Mouse (Mus musculus) T-helper 2 cell (primary cell): ENCODE data around the gene Minar1.

ENCODE experiments used
- in situ Hi-C: fragments of 300-600 bp; cut with MboI, MseI; formaldehyde crosslinking; loops from one replicate; pipeline ENCODE4 v1.15.1; 2025; ENCODE audit warnings: high pct_unique_total_duplicates

The Minar1 gene

DNA sequence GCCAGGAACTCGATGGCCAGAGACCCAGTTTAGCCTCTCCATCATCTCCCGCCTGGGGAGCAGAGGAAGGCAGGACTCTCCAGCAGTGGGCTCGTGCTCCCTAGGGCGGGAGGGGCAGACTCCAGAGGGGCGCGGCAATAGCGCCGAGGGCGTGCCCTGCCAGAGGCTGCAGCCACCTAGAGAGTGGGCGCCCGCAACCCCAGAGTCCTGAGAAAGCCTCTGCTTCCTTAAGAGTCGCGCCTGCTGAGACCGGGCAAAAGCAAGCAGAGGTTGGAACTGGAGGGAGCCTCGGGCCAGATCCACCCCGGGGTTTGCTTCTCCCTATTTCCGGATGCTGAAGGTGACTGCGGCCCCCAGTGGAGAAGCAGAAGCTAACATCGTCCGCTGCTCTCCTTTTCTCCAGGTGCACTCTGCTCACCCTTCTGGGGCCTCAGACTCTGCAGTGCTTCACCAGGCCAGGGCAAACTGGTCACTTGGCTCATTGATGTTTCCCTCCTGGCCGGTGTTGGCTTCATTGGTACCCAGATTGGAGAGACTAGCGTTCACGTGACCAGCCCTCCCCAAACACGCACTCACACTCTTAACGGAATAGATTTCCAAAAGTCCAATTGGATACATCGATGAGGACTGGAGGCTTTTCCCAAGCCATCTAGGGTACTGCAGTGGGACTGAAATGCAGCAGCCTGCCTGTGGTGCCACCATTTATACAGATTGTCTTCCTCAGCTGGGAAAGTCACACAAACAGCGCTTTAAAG is at the start of gene Minar1:
Minar1 (minus strand) TSS at position 120 of the 755 bp plus-strand sequence.
- in situ Hi-C loops = no loop called here

DNA sequence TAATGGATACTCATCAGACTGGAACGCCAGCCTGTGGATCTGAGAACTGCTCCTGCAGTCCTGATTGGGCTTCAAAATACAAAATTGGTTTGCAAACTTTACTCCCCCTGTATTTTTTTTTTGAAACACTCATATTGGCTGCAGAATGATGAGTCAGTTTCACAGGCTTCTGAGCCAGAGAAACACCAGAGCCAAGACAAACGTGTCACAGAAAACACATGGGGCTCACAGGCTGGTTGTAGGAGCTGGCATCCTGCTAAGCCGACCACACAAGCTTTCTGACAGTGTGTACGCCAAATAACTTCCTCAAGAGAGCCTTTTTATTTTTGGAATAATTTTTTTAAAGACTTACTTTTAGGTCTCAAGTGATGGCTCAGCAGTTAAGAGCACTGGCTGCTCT is 47.0 kb upstream of the Minar1 start:
- in situ Hi-C loops = loop anchor here (10.0 kb wide), 1 partner anchor 495 kb away; no protein-coding TSS in a partner anchor

DNA sequence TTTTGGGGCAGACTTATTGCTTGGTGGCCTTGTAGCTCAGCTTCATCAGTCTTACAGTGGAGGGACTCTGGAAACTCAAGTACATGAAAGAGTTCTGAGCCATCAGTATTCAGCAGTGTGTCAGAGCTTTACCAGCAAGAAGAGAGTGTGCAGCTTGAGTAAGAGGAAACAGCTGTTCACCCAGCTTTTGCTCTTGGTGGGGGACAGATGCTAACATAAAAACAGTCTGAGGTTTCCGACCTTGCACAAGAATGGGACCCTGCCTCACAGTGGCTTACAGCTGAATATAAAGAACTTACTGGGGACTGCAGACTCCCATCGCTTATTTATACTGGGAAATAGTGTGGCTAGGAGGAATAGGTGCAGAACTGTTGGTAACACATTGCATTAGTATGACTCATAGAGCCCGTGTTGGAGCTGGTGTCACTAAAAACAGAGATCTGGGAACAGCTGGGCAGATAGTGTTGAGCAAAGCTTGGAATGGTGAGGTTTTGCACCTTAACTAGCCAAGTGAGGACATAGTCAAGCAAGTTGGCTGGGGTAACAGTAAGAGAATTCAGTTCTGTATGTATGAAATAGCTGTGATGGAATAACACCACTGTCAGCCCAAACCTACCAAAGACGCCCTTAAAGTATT is 44.5 kb upstream of the Minar1 start:
- in situ Hi-C loops = no loop called here

DNA sequence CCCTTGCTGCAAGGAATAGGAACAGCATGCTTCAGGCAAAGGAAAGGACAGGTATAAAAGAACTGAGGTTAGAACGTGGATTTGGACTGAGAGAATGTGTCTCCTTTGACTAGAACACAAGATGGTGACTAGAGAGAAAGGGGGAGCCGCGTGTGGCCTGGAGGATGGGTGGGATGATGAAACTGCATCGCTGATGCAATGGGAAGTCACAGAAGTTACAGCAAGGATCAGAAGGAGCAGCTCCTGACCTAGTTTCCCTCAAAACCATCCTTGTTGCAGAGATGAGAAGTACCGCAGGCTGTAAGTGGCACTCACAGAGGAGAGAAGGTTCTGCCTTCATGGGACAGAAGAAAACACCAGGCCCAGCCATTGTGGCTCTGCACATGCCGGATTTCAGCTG is 28.0 kb upstream of the Minar1 start:
- in situ Hi-C loops = no loop called here

DNA sequence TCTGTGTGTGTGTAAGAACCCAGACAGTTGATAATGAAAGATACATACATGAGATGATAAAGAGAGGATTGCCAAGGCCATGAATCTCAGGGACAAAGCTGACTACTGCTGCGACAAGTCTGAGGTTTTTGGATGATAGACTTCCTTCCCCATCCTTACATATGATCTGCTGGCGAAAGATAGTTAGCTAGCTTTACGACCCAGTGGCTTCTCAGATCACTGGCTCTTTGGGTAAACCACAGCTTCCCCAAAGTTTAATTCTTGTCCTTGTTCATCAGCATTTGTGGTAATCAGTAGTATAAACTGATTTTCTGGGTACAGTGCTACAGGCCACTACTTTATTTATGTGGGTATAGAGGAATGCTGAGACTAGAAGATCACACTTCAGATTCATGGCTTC is 14.5 kb upstream of the Minar1 start:
- in situ Hi-C loops = no loop called here

DNA sequence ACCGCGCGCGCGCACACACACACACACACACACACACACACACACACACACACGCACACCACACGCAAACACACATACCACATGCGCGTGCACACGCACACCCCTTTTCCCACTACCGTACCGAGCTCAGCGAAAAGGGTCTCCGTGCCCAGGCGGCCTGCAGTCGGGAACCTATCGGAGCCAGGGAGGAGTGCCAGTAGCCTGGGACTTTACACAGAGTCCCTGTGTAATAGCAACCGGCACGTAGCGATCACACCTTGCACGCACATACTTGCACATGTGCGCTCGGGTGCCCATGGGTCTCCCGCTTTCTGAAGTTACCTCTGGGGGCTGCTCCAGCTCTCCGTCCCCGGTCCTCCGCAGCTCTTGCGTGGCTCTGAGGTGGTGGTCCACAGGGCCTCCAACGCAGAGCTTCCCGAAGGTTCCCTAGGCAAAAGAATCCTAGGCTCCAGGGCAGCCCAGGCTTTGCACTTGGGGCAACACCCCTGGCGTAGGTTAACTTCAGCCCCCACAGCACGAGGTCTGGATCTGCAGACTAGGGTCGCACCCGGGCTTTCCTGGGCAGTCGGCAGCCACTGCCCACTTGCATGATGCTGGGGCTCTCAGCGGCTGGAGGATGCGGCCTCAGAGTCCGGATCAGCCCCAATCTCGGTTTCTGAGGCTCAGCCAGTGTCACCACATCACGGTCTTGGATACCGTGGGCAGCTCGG is 474 bp downstream of the Minar1 start:
- in situ Hi-C loops = no loop called here

DNA sequence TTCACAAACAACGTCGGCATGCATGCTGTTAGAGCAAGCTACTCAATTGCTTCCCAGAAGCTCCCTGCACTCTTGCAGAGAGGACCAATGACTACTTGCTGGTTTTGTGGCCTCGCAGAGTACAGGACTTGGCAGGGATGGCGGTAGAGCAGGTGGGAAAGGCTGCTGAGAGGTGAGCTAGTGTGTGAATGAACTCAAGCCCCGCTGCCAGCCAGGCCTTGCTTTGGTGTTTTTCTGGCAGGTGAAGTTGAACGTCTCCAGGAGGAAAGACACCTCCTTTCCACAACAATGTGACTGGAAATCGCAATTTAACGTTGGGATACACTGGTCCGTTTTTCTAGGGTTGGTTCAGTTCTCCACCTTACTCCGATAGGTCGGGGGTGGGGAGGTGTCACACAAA is 1.2 kb downstream of the Minar1 start:
- in situ Hi-C loops = no loop called here

DNA sequence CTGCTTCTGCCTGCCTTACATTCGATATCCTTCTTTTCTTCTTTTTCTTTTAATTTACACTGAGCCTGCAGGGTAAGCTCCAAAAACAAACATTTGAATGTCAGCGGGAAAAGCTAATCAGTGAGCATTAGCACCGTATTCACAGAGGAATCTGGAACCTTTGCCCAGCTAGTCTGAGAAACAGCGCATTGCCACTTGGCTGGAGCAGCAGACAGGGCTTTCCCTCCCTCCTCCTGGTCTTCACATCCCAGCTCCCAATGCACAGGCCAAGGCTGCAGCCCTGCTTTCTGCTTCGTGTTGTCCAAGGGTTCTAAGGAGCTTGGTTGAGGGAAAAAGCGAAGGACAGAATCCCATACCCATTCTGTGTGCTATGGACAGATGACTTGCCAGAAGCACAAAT is 2.6 kb downstream of the Minar1 start:
- in situ Hi-C loops = no loop called here

DNA sequence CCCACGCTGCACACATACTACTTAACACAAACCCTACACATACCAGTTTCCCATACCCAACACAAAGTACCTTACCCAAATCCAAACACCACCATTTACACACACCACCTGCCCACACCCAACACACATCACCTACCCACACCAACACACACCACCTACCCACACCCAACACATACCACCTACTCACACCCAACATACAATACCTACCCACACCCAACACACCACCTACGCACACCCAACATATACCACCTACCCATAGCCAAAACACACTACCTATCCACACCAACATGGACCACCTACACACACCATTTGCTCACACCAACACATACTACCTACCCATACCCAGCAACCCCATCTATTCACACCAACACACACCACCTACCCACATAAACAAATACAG is 6.0 kb downstream of the Minar1 start:
- in situ Hi-C loops = no loop called here

DNA sequence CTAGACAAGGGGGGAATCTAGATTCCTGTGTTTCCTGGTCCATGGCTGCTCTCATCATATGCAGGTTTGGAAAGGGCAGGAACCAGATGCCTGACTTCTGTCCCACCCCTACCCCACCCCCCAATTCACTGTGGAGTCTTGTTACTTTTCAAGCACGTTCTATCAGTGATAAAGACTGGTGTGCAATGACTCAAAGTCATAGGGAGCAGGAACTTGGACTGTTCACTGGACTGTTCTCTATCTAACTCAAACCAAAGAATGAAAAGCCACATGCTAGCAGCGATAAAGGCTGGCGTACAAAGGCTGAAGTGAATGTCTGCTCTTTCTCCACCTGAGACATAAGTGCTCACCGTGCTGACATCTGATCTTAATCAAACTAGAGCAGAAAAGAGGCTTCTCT is 12.3 kb downstream of the Minar1 start:
- in situ Hi-C loops = no loop called here

DNA sequence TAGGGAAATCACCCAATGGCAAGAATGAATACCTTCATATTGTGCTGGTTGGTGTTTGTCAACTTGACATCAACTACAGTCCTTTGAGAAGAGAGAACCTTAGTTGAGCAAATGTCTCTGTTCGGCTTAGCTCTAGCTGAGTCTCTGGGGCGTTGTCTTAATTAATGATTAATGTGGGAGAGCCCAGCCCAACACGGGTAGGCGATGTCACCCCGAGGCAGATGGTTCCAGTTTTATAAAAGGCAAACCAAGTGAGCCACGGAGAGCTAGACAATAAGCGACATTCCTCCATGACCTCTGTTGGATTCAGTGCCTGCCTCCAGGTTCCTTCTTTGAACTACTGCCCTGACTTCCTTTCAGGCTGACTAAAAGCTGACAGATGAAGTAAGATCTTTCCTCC is 15.6 kb downstream of the Minar1 start:
- in situ Hi-C loops = no loop called here

DNA sequence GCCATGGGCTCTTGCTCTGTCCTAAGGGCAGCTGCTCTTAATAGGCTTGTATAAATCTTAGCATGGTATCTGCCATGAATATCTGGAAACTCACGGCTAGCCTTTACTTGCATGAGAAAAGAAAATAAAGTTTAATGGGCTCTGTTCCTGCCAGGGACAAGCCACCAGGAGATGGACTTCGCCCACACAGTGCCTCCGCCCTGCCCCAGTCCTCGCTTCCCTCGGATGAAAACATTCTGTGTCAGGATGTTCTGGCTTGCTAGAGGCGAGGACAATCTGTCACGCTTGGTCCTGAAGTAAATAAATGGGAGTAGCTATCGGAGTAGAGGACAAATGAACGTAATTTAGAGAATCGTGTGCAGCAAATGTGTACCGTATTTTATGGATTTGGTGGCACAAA is 16.7 kb downstream of the Minar1 start:
- in situ Hi-C loops = no loop called here

DNA sequence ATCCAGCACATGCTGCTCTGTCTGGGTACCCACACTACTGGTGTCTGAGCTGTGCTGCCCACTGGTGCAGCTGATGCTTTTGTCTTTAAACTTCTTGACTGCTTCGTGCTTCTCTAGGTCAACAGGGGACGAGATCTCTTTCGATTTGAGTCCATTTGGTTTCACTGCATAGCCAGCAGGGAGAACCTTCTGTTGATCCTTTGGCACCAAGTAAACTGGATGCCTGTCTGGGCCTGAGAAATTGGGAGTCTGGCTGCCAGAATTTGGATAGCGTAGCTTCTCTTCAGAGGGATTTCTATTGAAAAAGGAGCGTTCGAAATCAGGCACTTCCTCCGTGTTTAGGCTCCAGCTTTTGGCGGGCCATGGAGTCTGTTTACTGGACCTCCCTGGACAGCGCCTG is 21.0 kb downstream of the Minar1 start:
- in situ Hi-C loops = no loop called here

DNA sequence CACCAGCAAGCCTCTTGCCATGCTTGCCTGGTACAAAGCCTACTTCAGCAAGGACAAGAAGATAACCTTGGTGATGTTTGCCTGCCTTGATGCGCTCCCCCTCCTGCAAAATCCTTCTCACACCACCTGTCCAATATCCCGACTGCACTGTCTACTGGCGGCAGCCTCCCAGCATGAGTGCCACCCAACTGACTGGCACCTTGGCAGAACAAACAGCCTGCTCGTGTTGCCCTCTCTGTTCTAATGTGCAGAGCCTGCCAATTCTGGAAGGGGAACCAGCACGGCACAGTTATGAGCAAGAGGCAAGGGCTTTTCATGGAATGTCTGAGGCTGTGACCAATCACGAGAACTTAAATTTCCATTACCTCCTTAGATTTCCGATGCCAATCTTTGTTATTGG is 22.2 kb downstream of the Minar1 start:
- in situ Hi-C loops = no loop called here

DNA sequence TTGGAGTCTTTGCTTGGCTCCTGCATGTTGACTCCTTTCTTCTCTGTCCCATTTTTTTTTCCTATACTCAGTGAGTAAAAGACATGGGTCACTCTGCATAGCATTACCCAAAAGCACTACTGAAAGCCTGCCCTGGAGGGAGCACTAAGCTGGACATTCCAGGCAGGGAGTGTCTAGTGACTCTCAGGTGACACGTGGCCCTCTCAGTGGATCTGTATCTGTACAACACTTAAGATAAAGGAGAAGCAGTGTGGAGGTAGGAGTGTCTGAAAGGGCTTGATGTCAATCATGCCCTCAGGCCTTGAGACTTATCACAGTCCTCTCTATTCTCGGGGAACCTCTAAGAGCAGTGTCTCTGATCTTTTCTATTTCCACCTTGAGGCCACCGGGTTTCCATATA is 25.9 kb downstream of the Minar1 start:
- in situ Hi-C loops = no loop called here

DNA sequence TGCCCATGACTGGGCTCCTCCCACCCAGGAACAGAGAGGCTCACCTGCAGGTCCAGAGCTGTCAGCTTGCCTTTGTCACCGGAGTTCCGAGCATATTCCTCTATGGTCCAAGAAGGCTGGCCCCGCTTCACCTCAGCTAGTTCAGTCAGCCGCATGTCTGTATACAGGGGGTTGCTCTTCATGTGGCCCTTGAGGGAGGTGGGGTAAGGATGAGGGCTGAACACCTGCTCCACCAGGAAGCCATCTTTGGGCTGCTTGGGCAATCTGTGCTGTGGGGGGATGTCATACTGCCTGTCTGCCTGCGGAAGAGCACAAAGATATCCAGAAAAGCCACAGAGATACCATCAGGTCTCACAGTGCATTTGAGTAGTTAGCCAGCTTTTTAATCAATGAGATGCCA is 26.5 kb downstream of the Minar1 start:
- in situ Hi-C loops = no loop called here

DNA sequence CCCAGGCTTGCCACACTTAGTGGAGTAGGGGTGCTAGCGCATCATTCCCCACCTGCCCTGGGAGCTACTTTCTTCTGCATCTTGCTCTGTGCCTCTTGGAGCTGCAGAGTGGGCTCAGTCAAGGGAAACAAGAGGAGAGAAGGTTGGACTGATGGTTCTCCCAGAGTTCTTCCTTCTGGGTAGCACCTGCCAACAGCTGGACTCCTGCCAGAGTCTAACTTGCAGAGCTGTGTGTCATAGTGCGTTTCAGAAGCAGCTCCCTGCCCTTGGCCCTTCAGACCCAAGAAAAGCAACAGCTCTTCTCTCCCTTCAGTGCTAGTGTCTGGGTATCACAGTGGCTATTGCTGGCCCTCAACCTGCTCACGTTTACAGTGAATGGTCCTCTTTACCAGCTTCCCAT is 30.5 kb downstream of the Minar1 start:
- in situ Hi-C loops = no loop called here

DNA sequence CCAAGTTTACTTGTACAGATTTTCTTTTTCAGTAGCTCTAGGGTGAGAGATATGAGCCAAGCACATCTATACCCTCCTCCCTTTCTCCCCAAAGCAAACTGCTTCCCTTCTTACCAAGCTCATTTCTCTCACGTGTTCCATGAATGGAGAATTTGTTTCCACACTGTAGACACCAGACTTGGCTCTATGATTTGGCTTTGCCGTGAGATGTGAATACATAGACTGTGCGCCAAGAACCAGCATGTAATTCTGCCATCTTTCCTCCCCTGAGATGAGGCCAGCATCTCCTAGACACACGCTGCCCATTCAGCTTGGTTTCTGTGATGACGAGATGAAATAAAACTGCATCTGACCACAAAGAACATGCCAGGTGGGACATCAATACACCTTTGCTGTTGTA is 44.5 kb downstream of the Minar1 start:
- in situ Hi-C loops = no loop called here

DNA sequence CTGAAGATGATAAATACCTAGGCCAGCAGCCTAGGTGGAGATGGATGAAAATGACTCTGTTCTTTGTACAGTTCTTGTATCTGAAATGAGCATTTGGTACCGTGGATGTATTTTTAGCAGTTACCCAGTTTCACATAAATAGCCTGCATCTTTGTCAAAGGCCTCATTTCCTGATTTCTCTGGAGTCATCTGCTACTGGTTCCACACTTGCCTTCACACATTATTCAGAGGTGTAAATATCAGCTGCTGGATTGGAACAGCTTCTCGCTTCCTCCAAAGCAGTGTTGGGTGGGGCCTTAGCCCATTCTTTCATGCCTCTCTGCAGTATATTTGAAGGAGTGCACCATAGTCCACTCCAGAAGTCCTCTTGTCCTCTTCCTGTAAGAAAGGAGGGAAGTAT is 70.3 kb downstream of the Minar1 start:
- in situ Hi-C loops = loop anchor here (10.0 kb wide), 1 partner anchor 912 kb away; no protein-coding TSS in a partner anchor
